Mouse (Mus musculus): ENCODE results near the gene Scaf8.

DNA sequence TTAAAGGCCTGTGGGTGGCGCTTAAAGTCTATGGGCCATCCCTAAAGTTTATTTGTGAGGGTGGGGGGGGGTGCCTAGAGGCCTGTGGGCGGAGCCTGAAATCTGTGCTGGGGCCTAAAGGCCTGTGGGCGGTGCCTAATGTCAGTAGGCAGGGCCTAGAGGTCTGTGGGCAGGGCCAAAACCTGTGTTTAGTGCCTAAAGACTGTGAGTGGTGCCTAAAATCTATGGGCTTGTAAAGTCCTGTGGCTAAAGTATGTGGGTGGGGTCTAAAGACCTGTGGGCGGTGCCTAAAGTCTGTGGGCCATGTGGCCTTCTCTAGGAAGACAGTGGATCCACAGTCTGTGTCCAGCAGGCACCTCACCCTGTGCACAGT, 38.9 kb upstream of the Scaf8 start:
- no peak for TF ChIP-seq TAL1 (IDR thresholded peaks at IDR 0.05; ENCODE audit: low read length)
- TF ChIP-seq GATA1 (IDR thresholded peaks at IDR 0.05; ENCODE audit: low read length): no peak

Data from erythroblast, embryonic 14.5 days (primary cell).